Mouse (Mus musculus) C2C12 (cell line): Measurements from ENCODE around the gene Trpm1.

ENCODE experiments used
- CEBPB ChIP-seq: IDR thresholded peaks from one replicate; pipeline ENCODE4 v1.6.1; 2011; ENCODE audit warnings: low read depth, mild to moderate bottlenecking, control low read depth, moderate library complexity
- CTCF ChIP-seq: IDR thresholded peaks from one replicate; pipeline ENCODE4 v1.5.1; 2011; ENCODE audit not compliant: control insufficient read depth, insufficient read depth, insufficient read length
- FOSL1 ChIP-seq: IDR thresholded peaks from one replicate; pipeline ENCODE4 v1.8.0; 2011; ENCODE audit warnings: mild to moderate bottlenecking, low read length; ENCODE audit not compliant: poor library complexity, insufficient read depth, severe bottlenecking
- MYOG ChIP-seq: IDR thresholded peaks from one replicate; pipeline ENCODE4 v1.6.1; 2011; ENCODE audit not compliant: control insufficient read depth, insufficient read length; ENCODE audit errors: extremely low read depth

GRCm38 (mm10) chr7:64156271-64156911, 2.8 kb downstream of the Trpm1 start:
- TF ChIP-seq MYOG (no peak), CTCF (no peak), FOSL1 (no peak), CEBPB (no peak)
